Mouse (Mus musculus) hindbrain, embryonic 14.5 days (tissue): ENCODE measurements around the gene Copb1. TPM values are rescaled to one million over a fixed set of nuclear protein-coding genes. Genes with fewer than 3 reads are reported as not detected.
"Not testable (repeated sequence)": the region's sequence is repeated elsewhere in the genome, so short reads cannot be mapped to it uniquely, and the experiment has no call there.

ENCODE experiments used
- ATAC-seq: fragments of 200-750 bp; cut with Nextera tagmentation; 2 replicates; pipeline ENCODE4 v1.8.0; 2017; ENCODE audit warnings: moderate number of reproducible peaks, mild to moderate bottlenecking, moderate TSS enrichment, moderate library complexity; ENCODE audit not compliant: low FRiP score
- DNase-seq: peaks from one replicate; pipeline ENCODE4 v3.0.0-alpha.2; 2015; ENCODE audit warnings: low spot score
- H3K27ac ChIP-seq: fragments of 300-500 bp; sonication (generic); 2 replicates; pipeline ENCODE4 v1.5.1; 2014; ENCODE audit warnings: mild to moderate bottlenecking, moderate library complexity
- H3K27me3 ChIP-seq: fragments of 300-500 bp; sonication (generic); 2 replicates; pipeline ENCODE4 v1.6.1; 2014; ENCODE audit warnings: mild to moderate bottlenecking, low read length, mixed read lengths; ENCODE audit not compliant: control insufficient read depth, insufficient read depth
- H3K36me3 ChIP-seq: fragments of 300-500 bp; sonication (generic); replicated peaks from 2 replicates; pipeline ENCODE4 v1.6.1; 2014; ENCODE audit not compliant: control insufficient read depth, insufficient read depth
- H3K4me1 ChIP-seq: fragments of 300-500 bp; sonication (generic); replicated peaks from 2 replicates; pipeline ENCODE4 v1.6.1; 2014; ENCODE audit warnings: antibody characterized with exemption, low read length, mixed read lengths; ENCODE audit not compliant: control insufficient read depth, insufficient read depth
- H3K4me2 ChIP-seq: fragments of 300-500 bp; sonication (generic); replicated peaks from 2 replicates; pipeline ENCODE4 v1.6.1; 2014; ENCODE audit warnings: mild to moderate bottlenecking, moderate library complexity
- H3K4me3 ChIP-seq: fragments of 300-500 bp; sonication (generic); replicated peaks from 2 replicates; pipeline ENCODE4 v1.5.1; 2014; ENCODE audit warnings: mild to moderate bottlenecking, low read length
- H3K9ac ChIP-seq: fragments of 300-500 bp; sonication (generic); 2 replicates; pipeline ENCODE4 v1.6.1; 2014
- H3K9me3 ChIP-seq: fragments of 300-500 bp; sonication (generic); 2 replicates; pipeline ENCODE4 v1.6.1; 2016; ENCODE audit warnings: low read length; ENCODE audit not compliant: control insufficient read depth
- WGBS: fragments of 180-500 bp; shearing (Covaris S2); extraction: QIAGEN DNeasy Blood & Tissue Kit; methylation state at CpG from one replicate; pipeline ENCODE4 v1.1.7; 2014; 5-methylcytosine and 5-hydroxymethylcytosine counted together
- polyA plus RNA-seq: library from polyadenylated mRNA; unstranded; fragments of >200 nt; fragmentation: Nextera tagmentation; extraction: Ambion mirVana; gene quantifications from 2 replicates; pipeline ENCODE4 v1.2.1, GENCODE M21; 2014

Copb1 gene
- polyA plus RNA-seq, 1 experiment from 2014 or later, result 96.1 TPM

DNA sequence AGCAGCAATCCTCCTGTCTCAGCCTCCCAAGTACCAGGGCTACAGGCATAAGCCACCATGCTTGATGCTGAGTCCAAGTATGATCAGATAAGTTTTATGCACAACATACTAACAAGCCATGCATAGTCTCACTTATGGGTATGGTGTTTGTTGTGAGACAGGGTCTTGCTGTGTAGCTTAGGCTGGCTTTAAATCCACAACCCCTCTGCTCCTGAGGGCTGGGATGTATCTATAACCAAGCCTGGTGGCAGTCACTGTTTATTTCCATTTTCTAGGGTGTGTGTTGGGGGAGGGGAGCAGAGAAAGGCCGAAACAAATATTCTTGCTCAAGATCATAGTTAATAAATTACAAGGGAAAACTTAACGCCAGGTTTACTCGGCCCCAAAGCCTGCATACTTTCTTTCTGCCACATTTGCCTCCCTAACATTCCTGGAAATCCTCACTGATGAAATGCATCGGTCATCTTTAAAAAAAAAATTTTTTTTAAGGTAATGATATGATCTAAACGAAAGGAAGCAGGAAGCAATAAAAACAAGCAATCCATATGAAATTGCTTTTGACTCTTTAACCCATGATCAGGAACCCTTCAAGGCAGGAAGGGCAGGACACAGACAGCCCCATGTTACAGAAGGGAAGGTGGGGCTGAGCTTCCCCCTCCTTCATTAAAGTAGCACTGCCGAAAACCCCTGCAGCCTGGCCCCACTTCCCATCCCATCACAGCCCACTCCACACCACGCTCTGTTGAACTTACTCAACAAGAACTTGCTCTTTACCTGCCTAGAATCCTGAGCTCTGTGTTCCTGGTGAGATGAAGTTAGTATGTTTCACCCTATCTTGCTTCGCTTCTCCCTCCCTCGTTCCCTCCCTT is 50.8 kb downstream of the Copb1 start:
- H3K27me3 ChIP-seq, result no peaks in the 10 kb centered on the region
- H3K36me3 ChIP-seq, result no peaks in the 10 kb centered on the region
- ATAC-seq (no peak), DNase-seq (no peak)
- no peak overlapping the region for H3K27ac ChIP-seq
- H3K9ac ChIP-seq, result no peak overlapping the region
- no peak overlapping the region for H3K4me2 ChIP-seq
- 80% methylated on average over 9 of the region's 9 CpGs for WGBS
- no peaks in the 10 kb centered on the region for H3K9me3 ChIP-seq
- H3K4me1 ChIP-seq, result no peaks in the 10 kb centered on the region
- no peak overlapping the region for H3K4me3 ChIP-seq

DNA sequence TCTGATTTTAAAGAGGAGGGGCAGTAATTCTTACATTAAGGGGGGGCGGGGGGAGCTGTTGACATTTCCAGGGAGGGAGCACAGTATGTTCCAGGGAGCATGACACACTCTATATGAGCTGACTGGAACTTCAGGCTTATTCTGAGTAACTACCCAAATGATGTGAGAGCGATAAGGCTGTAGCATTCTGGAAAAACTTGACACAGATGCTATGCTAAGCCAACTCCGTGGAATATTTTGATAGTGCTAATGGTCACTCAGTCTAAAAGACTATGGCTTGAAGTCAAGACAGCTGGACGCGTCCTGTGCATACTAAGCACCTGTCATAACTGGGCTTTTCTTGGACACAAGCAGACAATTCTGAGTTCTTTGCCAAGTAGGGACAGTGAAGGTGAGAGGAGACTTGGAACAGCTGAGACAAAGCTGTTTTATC is 51.5 kb downstream of the Copb1 start:
- no peak for ATAC-seq
- no peaks in the 10 kb centered on the region for H3K36me3 ChIP-seq
- DNase-seq, result no peak
- 93% methylated on average over 5 of the region's 5 CpGs for WGBS
- no peaks in the 10 kb centered on the region for H3K9me3 ChIP-seq
- no peaks in the 10 kb centered on the region for H3K4me1 ChIP-seq
- H3K4me3 ChIP-seq, result no peak overlapping the region
- H3K9ac ChIP-seq, result no peak overlapping the region
- H3K27me3 ChIP-seq, result no peaks in the 10 kb centered on the region
- H3K4me2 ChIP-seq, result no peak overlapping the region
- no peak overlapping the region for H3K27ac ChIP-seq

DNA sequence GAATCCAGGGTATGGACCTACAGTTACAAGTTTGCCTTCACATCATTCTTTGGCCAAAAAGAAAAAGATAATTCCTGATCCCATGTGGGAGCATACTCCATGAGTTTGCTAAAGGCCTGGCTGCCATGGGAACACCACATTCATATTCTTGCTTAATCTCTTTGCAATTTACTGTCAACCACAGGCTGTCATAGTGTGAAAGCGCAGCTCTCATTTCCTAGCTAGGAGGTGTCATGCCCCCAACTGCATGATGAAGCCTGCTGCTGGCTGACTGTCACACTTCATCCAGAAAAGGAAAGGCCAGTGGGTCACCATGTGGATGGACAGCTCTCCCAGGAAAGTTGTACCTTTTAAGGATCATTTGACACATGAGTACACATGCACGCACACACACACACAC is 53.9 kb downstream of the Copb1 start:
- Histone ChIP-seq H3K27ac (no peak overlapping the region), H3K36me3 (no peaks in the 10 kb centered on the region), H3K4me3 (no peak overlapping the region), H3K4me2 (no peak overlapping the region), H3K9ac (no peak overlapping the region), H3K4me1 (no peaks in the 10 kb centered on the region), H3K9me3 (no peaks in the 10 kb centered on the region), H3K27me3 (no peaks in the 10 kb centered on the region)
- no peak for ATAC-seq
- DNase-seq, result no peak
- 84% methylated on average over 2 of the region's 2 CpGs for WGBS

DNA sequence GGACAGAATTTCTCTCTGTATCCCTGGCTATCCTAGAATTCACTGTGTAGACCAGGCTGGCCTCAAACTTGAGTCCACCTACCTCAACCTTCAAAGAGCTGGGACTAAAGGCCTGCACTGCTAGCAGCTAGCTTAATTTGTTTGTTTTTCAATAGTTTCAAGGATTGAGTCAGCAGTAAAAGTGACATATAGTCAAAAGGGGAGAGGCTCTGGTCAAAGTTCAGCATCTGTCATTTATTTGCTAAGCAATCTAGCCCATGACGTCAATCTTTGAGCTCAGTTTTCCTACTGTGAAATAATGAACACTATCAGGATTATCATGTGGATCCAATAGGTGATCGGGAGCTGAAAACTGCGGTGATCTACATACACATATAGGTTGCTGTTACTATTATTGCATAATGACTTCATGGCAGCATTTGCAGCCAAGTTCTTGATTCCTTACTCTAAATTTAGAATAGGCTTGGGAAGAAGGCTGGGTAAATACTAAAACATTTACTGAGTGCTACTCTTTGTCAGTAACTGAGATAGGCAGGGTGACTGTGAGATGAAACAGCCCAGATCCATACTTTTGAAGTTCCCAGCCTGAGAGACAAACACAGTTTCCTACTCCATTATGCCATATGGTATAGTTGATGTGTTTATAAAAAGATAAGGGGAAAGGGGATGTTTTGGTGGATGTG is 54.9 kb downstream of the Copb1 start:
- ATAC-seq (no peak), DNase-seq (no peak)
- no peak overlapping the region for H3K27ac ChIP-seq
- no peak overlapping the region for H3K4me2 ChIP-seq
- H3K4me1 ChIP-seq, result no peaks in the 10 kb centered on the region
- no peaks in the 10 kb centered on the region for H3K27me3 ChIP-seq
- no peak overlapping the region for H3K4me3 ChIP-seq
- no peak overlapping the region for H3K9ac ChIP-seq
- no peaks in the 10 kb centered on the region for H3K36me3 ChIP-seq
- H3K9me3 ChIP-seq, result no peaks in the 10 kb centered on the region
- 90% methylated on average over 3 of the region's 3 CpGs for WGBS

DNA sequence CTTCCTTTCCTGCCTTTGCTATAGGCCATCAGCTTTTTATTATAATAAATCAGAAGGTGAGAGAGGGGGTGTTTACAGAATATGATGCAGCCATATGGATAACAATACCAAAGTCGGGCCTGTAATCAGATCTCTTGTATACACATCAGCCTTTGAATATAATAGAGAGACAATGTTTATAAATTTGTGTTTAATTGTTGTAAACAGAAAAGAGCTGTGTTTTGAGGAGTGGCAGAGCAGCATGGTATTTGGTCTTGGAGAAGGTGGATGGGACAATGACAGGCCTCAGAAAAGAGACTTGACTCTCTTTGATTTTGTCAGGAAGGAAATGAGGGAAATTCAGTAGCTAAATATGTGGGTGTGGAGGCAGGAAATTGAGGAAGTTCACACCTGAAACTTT is 56.3 kb downstream of the Copb1 start:
- Histone ChIP-seq H3K4me1 (no peaks in the 10 kb centered on the region), H3K36me3 (no peaks in the 10 kb centered on the region), H3K9me3 (no peaks in the 10 kb centered on the region), H3K9ac (no peak overlapping the region), H3K27me3 (no peaks in the 10 kb centered on the region), H3K4me3 (no peak overlapping the region), H3K27ac (no peak overlapping the region), H3K4me2 (no peak overlapping the region)
- no peak for DNase-seq
- WGBS, result 88% methylated on average over 1 of the region's 1 CpGs
- no peak for ATAC-seq

DNA sequence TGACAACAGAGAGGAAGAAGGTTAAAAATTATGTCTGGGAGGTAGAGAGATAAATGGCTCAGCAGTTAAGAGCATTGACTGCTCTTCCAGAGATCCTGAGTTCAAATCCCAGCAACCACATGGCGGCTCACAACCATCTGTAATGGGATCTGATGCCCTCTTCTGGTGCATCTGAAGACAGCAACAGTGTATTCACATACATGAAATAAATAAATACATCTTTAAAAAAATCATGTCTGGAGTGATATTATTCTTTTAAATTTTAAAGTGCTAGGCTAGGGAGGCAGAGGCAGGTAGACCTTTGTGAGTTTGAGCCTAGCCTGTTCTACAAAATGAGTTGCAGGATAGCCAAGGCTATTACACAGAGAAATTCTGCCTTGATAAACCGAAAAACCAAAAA is 57.9 kb downstream of the Copb1 start:
- not testable (repeated sequence) for H3K27ac ChIP-seq, H3K4me1 ChIP-seq, H3K27me3 ChIP-seq, H3K9ac ChIP-seq, H3K9me3 ChIP-seq, H3K4me3 ChIP-seq, DNase-seq, ATAC-seq, H3K4me2 ChIP-seq, H3K36me3 ChIP-seq
- WGBS, result 81% methylated on average over 2 of the region's 2 CpGs

DNA sequence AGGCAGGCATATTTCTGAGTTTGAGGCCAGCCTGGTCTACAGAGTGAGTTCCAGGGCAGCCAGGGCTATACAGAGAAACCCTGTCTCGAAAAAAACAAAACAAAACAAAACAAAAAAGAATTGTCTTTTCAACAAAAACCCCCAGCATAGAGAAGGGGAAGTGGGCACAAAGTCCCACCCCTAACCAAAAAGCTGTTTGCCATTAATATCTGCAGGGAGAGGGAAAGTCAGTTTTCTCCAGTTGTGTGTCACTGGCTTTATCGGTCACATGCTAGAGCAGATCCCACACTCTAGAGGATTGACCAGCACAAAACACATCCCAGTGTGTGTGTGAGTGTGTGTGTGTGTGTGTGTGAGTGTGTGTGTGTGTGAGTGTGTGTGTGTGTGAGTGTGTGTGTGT is 59.7 kb downstream of the Copb1 start:
- not testable (repeated sequence) for H3K9me3 ChIP-seq, H3K27ac ChIP-seq, ATAC-seq, H3K36me3 ChIP-seq, H3K4me1 ChIP-seq, H3K27me3 ChIP-seq, DNase-seq, H3K4me2 ChIP-seq, H3K9ac ChIP-seq, H3K4me3 ChIP-seq
- 83% methylated on average over 2 of the region's 2 CpGs for WGBS

DNA sequence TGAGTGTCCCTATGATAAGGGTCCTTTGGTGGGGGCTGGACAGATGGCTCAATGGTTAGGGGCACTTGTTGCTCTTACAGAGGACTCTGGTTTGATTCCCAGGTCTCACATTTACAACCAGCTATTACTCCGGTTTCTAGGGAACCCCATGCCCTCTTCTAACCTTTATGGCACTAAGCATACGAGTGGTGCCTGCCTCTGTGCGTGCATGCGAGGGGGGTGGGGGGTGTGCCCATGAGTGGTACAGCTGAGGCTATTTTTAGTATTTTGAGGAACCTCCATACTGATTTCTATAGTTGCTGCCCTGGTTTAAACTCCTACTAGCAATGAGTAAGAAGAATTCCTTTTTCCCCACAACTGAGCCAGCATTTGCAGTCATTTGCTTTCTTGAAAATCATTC is 60.3 kb downstream of the Copb1 start:
- no peaks in the 10 kb centered on the region for H3K36me3 ChIP-seq
- no peaks in the 10 kb centered on the region for H3K27me3 ChIP-seq
- H3K4me3 ChIP-seq, result no peak overlapping the region
- ATAC-seq (no peak), DNase-seq (no peak)
- no peaks in the 10 kb centered on the region for H3K9me3 ChIP-seq
- WGBS, result 90% methylated on average over 4 of the region's 4 CpGs
- no peak overlapping the region for H3K27ac ChIP-seq
- no peak overlapping the region for H3K9ac ChIP-seq
- H3K4me2 ChIP-seq, result no peak overlapping the region
- no peaks in the 10 kb centered on the region for H3K4me1 ChIP-seq

DNA sequence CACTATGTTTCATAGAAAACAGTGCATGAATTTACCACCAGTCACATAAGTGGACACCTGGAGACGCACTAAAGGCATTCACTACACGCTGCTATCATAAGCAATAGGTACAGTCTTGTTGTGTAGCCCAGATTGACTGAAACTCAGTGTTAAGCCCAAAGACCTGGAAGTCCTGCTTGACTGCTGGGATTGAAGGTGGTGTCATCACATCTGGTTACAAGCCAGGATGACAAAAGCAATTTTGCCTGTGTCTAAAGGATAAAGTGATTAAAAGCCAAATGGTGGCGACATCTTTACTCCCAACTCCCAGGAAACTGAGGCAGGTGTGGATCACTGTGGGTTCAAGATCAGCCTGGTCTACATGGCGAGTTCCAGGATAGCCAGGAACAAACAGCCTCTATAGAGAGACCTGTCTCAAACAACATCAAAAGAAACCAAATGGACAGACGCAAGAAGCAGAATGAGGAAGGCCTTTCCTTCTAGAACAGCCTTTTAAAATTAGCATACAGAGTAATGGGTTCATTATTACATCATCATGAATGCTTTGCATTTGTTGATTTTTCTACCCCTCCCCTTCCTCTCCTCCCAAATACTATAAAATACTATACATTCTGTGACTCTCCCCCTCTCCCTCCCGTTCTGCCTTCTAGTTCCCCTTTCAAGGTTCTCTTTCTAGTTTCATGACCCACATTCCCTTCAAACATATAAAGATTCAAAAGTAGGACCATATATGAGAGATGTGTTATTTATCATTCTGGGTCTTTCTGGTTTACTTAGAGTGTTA is 61.0 kb downstream of the Copb1 start:
- no peak overlapping the region for H3K4me3 ChIP-seq
- no peaks in the 10 kb centered on the region for H3K9me3 ChIP-seq
- H3K4me1 ChIP-seq, result no peaks in the 10 kb centered on the region
- DNase-seq (no peak), ATAC-seq (no peak)
- no peak overlapping the region for H3K27ac ChIP-seq
- no peaks in the 10 kb centered on the region for H3K36me3 ChIP-seq
- H3K4me2 ChIP-seq, result no peak overlapping the region
- H3K9ac ChIP-seq, result no peak overlapping the region
- WGBS, result 91% methylated on average over 6 of the region's 6 CpGs
- H3K27me3 ChIP-seq, result no peaks in the 10 kb centered on the region
